Mouse (Mus musculus) lung, embryonic 14.5 days (tissue): ENCODE results near the gene Clec11a. TPM values are rescaled to one million over a fixed set of nuclear protein-coding genes. Genes with fewer than 3 reads are reported as not detected.

ENCODE experiments used
- ATAC-seq: fragments of 200-750 bp; cut with Nextera tagmentation; 2 replicates; pipeline ENCODE4 v1.8.0; 2017; ENCODE audit warnings: mild to moderate bottlenecking, moderate TSS enrichment, moderate library complexity; ENCODE audit not compliant: insufficient read depth
- DNase-seq: peaks from one replicate; pipeline ENCODE4 v3.0.0-alpha.2; 2015
- H3K27ac ChIP-seq: fragments of 300-500 bp; sonication (generic); 2 replicates; pipeline ENCODE4 v1.5.1; 2014; ENCODE audit warnings: low read depth, mild to moderate bottlenecking, moderate library complexity
- H3K27me3 ChIP-seq: fragments of 300-500 bp; sonication (generic); 2 replicates; pipeline ENCODE4 v1.6.1; 2014; ENCODE audit warnings: low read length, control low read depth; ENCODE audit not compliant: insufficient read depth
- H3K36me3 ChIP-seq: fragments of 300-500 bp; sonication (generic); 2 replicates; pipeline ENCODE4 v1.6.1; 2014; ENCODE audit warnings: control low read depth; ENCODE audit not compliant: insufficient read depth
- H3K4me1 ChIP-seq: fragments of 300-500 bp; sonication (generic); 2 replicates; pipeline ENCODE4 v1.6.1; 2014; ENCODE audit warnings: antibody characterized with exemption, control low read depth; ENCODE audit not compliant: insufficient read depth
- H3K4me2 ChIP-seq: fragments of 300-500 bp; sonication (generic); 2 replicates; pipeline ENCODE4 v1.6.1; 2014; ENCODE audit warnings: mild to moderate bottlenecking
- H3K4me3 ChIP-seq: fragments of 300-500 bp; sonication (generic); 2 replicates; pipeline ENCODE4 v1.5.1; 2014; ENCODE audit warnings: low read depth, low read length
- H3K9ac ChIP-seq: fragments of 300-500 bp; sonication (generic); 2 replicates; pipeline ENCODE4 v1.6.1; 2014
- H3K9me3 ChIP-seq: fragments of 300-500 bp; sonication (generic); 2 replicates; pipeline ENCODE4 v1.6.1; 2016; ENCODE audit warnings: low read depth, low read length, control low read depth
- CTCF ChIP-seq: IDR thresholded peaks from 2 replicates; pipeline ENCODE4 v1.5.1; 2016; ENCODE audit warnings: antibody characterized with exemption, low read depth
- WGBS: fragments of 180-500 bp; shearing (Covaris S2); extraction: QIAGEN DNeasy Blood & Tissue Kit; methylation state at CpG from one replicate; pipeline ENCODE4 v1.1.7; 2014; 5-methylcytosine and 5-hydroxymethylcytosine counted together
- polyA plus RNA-seq: library from polyadenylated mRNA; unstranded; fragments of >200 nt; fragmentation: Nextera tagmentation; extraction: Ambion mirVana; gene quantifications from 2 replicates; pipeline ENCODE4 v1.2.1, GENCODE M21; 2014

Gene Clec11a
- 1.8 TPM in 2 replicates for polyA plus RNA-seq

- TF ChIP-seq CTCF, result no peak
- no peaks in the 10 kb centered on the region for H3K36me3 ChIP-seq
- ATAC-seq (no peak), DNase-seq (no peak)
- H3K4me3 ChIP-seq, result peak within 1 kb of the TSS; percentile 72
- no peaks in the 10 kb centered on the region for H3K9me3 ChIP-seq
- H3K4me1 ChIP-seq, result peaks cover 10% of the 10 kb centered on the region; the same call in 1 of the 2 replicates
- H3K4me2 ChIP-seq, result peak within 1 kb of the TSS; percentile 88
- H3K27me3 ChIP-seq, result peaks cover 15% of the 10 kb centered on the region
- WGBS, result 63% methylated on average over 6 of the region's 6 CpGs
- H3K27ac ChIP-seq, result 0 out of 2 replicates have a peak within 1 kb of the TSS, but pooled peaks have one; percentile 9
- no peak within 1 kb of the TSS for H3K9ac ChIP-seq
Observed at GRCm38 (mm10) chr7:44306516-44307240, at the start of gene Clec11a. Clec11a (minus strand) TSS chr7:44306902.

DNA sequence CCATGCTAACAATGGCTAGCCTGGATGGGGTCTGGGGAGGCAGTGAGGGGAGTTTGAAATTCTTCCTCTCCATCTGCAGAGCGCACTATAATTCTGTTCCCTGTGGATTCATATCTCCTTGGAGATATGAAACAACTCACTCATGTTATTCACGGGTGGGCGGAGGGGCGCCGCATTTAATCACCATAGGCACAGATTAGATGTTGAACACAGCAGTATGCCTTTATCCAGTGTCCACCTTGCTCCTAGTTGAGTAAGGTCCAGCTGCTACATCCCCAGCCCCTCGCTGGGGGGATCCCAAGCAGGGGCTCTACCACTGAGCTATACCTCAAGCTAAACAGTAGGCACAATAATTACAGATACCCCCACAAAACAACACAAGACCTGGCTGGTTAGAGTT is 48.7 kb upstream of the Clec11a start:
- no peak for TF ChIP-seq CTCF
- Histone ChIP-seq H3K27me3 (peaks cover 84% of the 10 kb centered on the region), H3K9me3 (no peaks in the 10 kb centered on the region), H3K27ac (no peak overlapping the region), H3K36me3 (no peaks in the 10 kb centered on the region), H3K9ac (no peak overlapping the region), H3K4me3 (no peak overlapping the region), H3K4me2 (no peak overlapping the region), H3K4me1 (peaks cover 12% of the 10 kb centered on the region)
- DNase-seq, result no peak
- ATAC-seq, result no peak
- WGBS, result 73% methylated on average over 6 of the region's 6 CpGs

DNA sequence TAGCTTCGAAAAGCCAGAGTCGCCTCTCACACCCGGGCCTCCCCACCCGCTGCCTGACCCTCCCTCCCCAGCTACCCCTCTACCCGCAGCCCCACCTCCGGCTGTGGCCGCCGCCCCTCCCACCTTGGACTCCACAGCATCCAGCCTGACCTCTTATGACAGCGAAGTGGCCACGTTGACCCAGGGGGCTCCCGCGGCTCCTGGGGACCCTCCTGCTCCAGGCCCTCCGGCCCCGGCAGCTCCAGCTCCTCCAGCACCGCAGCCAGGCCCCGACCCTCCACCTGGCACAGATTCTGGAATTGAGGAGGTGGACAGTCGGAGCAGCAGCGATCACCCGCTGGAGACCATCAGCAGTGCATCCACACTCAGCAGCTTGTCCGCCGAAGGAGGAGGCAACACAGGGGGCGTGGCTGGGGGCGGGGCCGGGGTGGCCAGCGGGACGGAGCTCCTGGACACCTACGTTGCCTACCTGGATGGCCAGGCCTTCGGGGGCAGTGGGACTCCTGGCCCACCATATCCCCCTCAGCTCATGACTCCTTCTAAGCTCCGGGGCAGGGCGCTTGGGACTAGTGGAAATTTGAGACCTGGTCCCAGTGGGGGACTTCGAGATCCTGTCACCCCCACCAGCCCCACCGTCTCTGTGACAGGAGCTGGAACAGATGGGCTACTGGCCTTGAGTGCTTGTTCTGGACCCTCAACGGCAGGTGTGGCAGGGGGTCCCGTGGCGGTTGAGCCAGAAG is 47.1 kb upstream of the Clec11a start:
- ATAC-seq (no peak), DNase-seq (no peak)
- Histone ChIP-seq H3K27ac (no peak overlapping the region), H3K4me3 (peak overlapping the region; percentile 7; the same call in 1 of the 2 replicates), H3K4me2 (peak overlapping the region; percentile 38), H3K27me3 (peaks cover 80% of the 10 kb centered on the region), H3K4me1 (peaks cover 7% of the 10 kb centered on the region), H3K36me3 (no peaks in the 10 kb centered on the region), H3K9me3 (no peaks in the 10 kb centered on the region), H3K9ac (no peak overlapping the region)
- TF ChIP-seq CTCF, result no peak
- under 1% methylated on average over 34 of the region's 35 CpGs for WGBS

DNA sequence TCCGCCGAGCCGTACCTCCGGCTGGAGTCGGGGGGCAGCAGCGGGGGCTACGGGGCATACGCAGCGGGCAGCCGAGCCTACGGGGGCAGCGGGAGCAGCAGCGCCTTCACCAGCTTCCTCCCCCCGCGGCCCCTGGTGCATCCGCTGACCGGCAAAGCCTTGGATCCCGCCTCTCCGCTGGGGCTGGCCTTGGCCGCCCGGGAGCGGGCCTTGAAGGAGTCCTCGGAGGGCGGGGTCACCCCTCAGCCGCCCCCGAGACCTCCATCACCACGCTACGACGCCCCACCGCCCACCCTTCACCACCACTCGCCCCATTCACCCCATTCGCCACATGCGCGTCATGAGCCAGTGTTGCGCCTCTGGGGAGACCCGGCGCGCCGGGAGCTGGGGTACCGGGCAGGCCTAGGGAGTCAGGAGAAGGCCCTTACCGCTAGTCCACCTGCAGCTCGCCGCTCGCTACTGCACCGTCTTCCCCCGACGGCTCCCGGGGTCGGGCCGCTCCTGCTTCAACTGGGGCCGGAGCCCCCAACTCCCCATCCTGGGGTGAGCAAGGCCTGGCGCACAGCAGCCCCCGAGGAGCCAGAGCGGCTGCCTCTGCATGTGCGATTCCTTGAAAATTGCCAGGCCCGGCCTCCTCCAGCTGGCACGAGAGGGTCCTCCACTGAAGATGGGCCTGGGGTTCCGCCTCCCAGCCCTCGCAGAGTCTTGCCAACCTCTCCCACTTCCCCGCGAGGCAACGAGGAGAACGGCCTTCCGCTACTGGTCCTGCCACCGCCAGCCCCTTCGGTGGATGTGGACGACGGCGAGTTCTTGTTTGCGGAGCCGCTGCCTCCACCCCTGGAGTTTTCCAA is 46.3 kb upstream of the Clec11a start:
- DNase-seq, result no peak

DNA sequence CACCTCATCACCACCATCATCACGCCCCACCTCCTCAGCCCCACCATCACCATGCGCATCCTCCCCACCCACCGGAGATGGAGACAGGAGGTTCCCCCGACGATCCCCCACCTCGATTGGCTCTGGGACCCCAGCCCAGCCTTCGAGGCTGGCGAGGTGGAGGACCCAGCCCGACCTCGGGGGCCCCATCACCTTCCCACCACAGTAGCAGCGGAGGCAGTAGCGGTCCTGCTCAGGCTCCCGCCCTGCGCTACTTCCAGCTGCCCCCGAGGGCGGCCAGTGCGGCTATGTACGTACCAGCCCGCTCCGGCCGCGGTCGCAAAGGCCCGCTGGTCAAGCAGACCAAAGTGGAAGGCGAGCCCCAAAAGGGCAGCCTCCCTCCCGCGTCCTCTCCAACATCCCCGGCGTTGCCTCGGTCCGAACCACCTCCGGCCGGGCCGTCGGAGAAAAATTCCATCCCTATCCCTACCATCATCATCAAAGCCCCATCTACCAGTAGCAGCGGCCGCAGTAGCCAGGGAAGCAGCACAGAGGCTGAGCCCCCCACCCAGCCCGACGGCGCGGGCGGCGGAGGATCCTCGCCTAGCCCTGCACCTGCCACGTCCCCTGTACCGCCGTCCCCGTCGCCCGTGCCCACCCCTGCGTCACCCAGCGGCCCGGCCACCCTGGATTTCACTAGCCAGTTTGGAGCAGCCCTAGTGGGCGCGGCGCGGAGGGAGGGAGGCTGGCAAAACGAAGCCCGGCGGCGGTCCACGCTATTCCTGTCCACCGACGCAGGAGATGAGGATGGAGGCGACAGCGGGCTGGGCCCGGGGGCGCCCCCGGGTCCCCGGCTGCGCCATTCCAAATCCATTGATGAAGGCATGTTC is 45.4 kb upstream of the Clec11a start:
- H3K36me3 ChIP-seq, result no peaks in the 10 kb centered on the region
- peaks cover 7% of the 10 kb centered on the region for H3K4me1 ChIP-seq
- H3K27ac ChIP-seq, result no peak overlapping the region
- 0 out of 2 replicates have a peak overlapping the region, but pooled peaks have one; percentile 7 for H3K4me3 ChIP-seq
- no peaks in the 10 kb centered on the region for H3K9me3 ChIP-seq
- ATAC-seq (no peak), DNase-seq (no peak)
- peaks cover 68% of the 10 kb centered on the region for H3K27me3 ChIP-seq
- no peak overlapping the region for H3K9ac ChIP-seq
- 3% methylated on average over 69 of the region's 71 CpGs for WGBS
- peak overlapping the region; percentile 38; the same call in 1 of the 2 replicates for H3K4me2 ChIP-seq
- TF ChIP-seq CTCF, result no peak

More for the DNA sequence above, 46.3 kb upstream of the Clec11a start:
- TF ChIP-seq CTCF, result no peak
- Histone ChIP-seq H3K9me3 (no peaks in the 10 kb centered on the region), H3K4me2 (peak overlapping the region; percentile 38), H3K4me3 (peak overlapping the region; percentile 7; the same call in 1 of the 2 replicates), H3K27me3 (peaks cover 76% of the 10 kb centered on the region), H3K9ac (no peak overlapping the region), H3K4me1 (peaks cover 7% of the 10 kb centered on the region), H3K36me3 (no peaks in the 10 kb centered on the region), H3K27ac (no peak overlapping the region)
- WGBS, result 2% methylated on average over 71 of the region's 71 CpGs
- no peak for ATAC-seq
